Mouse (Mus musculus): ENCODE measurements around the gene Hsd17b2. TPM values are rescaled to one million over a fixed set of nuclear protein-coding genes. Genes with fewer than 3 reads are reported as not detected.

Hsd17b2 gene
- polyA plus RNA-seq, 1 experiment from 2014 or later: not detected

- no peak for ATAC-seq (ENCODE audit: low FRiP score)
- peak; percentile 52 for DNase-seq (ENCODE audit: low spot score)
- H3K9ac ChIP-seq (ENCODE audit: low read depth, low read length): no peak overlapping the region
- H3K36me3 ChIP-seq (ENCODE audit: control insufficient read depth, insufficient read depth, low read length): no peaks in the 10 kb centered on the region
- H3K27me3 ChIP-seq (ENCODE audit: control insufficient read depth, insufficient read depth, low read length): no peaks in the 10 kb centered on the region
- WGBS: 67% methylated on average over 2 of the region's 2 CpGs
- H3K9me3 ChIP-seq (ENCODE audit: control insufficient read depth, low read length): no peaks in the 10 kb centered on the region
- no peaks in the 10 kb centered on the region for H3K4me1 ChIP-seq (replicated peaks; ENCODE audit: control insufficient read depth, insufficient read depth, low read length)
- H3K4me3 ChIP-seq (ENCODE audit: low read depth, low read length): no peak overlapping the region
- H3K4me2 ChIP-seq (replicated peaks; ENCODE audit: low read depth, low read length): no peak overlapping the region
- H3K27ac ChIP-seq (ENCODE audit: low read depth, low read length): no peak overlapping the region
Observed at GRCm38 (mm10) chr8:117772126-117772525, 70.4 kb downstream of the Hsd17b2 start.

GRCm38 (mm10) chr8:117772597-117772996, 70.9 kb downstream of the Hsd17b2 start:
- Histone ChIP-seq H3K4me1 (replicated peaks; ENCODE audit: control insufficient read depth, insufficient read depth, low read length) (no peaks in the 10 kb centered on the region), H3K27me3 (ENCODE audit: control insufficient read depth, insufficient read depth, low read length) (no peaks in the 10 kb centered on the region), H3K4me3 (ENCODE audit: low read depth, low read length) (no peak overlapping the region), H3K36me3 (ENCODE audit: control insufficient read depth, insufficient read depth, low read length) (no peaks in the 10 kb centered on the region), H3K9me3 (ENCODE audit: control insufficient read depth, low read length) (no peaks in the 10 kb centered on the region), H3K27ac (ENCODE audit: low read depth, low read length) (no peak overlapping the region), H3K4me2 (replicated peaks; ENCODE audit: low read depth, low read length) (no peak overlapping the region), H3K9ac (ENCODE audit: low read depth, low read length) (no peak overlapping the region)
- WGBS: 62% methylated on average over 2 of the region's 2 CpGs
- DNase-seq (ENCODE audit: low spot score) (no peak), ATAC-seq (ENCODE audit: low FRiP score) (no peak)

- H3K4me1 ChIP-seq (replicated peaks; ENCODE audit: control insufficient read depth, insufficient read depth, low read length): no peaks in the 10 kb centered on the region
- H3K9me3 ChIP-seq (ENCODE audit: control insufficient read depth, low read length): no peaks in the 10 kb centered on the region
- H3K36me3 ChIP-seq (ENCODE audit: control insufficient read depth, insufficient read depth, low read length): no peaks in the 10 kb centered on the region
- no peak overlapping the region for H3K4me2 ChIP-seq (replicated peaks; ENCODE audit: low read depth, low read length)
- no peak for DNase-seq (ENCODE audit: low spot score)
- ATAC-seq (ENCODE audit: low FRiP score): no peak
- H3K27me3 ChIP-seq (ENCODE audit: control insufficient read depth, insufficient read depth, low read length): no peaks in the 10 kb centered on the region
- no peak overlapping the region for H3K27ac ChIP-seq (ENCODE audit: low read depth, low read length)
- 38% methylated on average over 10 of the region's 10 CpGs for WGBS
- no peak overlapping the region for H3K4me3 ChIP-seq (ENCODE audit: low read depth, low read length)
- no peak overlapping the region for H3K9ac ChIP-seq (ENCODE audit: low read depth, low read length)
Observed at GRCm38 (mm10) chr8:117775626-117776025, 73.9 kb downstream of the Hsd17b2 start.

- WGBS: 88% methylated on average over 10 of the region's 10 CpGs
- no peaks in the 10 kb centered on the region for H3K4me1 ChIP-seq (replicated peaks; ENCODE audit: control insufficient read depth, insufficient read depth, low read length)
- ATAC-seq (ENCODE audit: low FRiP score) (no peak), DNase-seq (ENCODE audit: low spot score) (no peak)
- no peak overlapping the region for H3K9ac ChIP-seq (ENCODE audit: low read depth, low read length)
- no peak overlapping the region for H3K4me3 ChIP-seq (ENCODE audit: low read depth, low read length)
- H3K9me3 ChIP-seq (ENCODE audit: control insufficient read depth, low read length): no peaks in the 10 kb centered on the region
- H3K4me2 ChIP-seq (replicated peaks; ENCODE audit: low read depth, low read length): no peak overlapping the region
- no peak overlapping the region for H3K27ac ChIP-seq (ENCODE audit: low read depth, low read length)
- H3K27me3 ChIP-seq (ENCODE audit: control insufficient read depth, insufficient read depth, low read length): no peaks in the 10 kb centered on the region
- H3K36me3 ChIP-seq (ENCODE audit: control insufficient read depth, insufficient read depth, low read length): no peaks in the 10 kb centered on the region
Observed at GRCm38 (mm10) chr8:117776075-117776474, 74.4 kb downstream of the Hsd17b2 start.

- DNase-seq (ENCODE audit: low spot score): no peak
- H3K36me3 ChIP-seq (ENCODE audit: control insufficient read depth, insufficient read depth, low read length): no peaks in the 10 kb centered on the region
- H3K9me3 ChIP-seq (ENCODE audit: control insufficient read depth, low read length): no peaks in the 10 kb centered on the region
- 82% methylated on average over 11 of the region's 11 CpGs for WGBS
- ATAC-seq (ENCODE audit: low FRiP score): no peak
- H3K27me3 ChIP-seq (ENCODE audit: control insufficient read depth, insufficient read depth, low read length): no peaks in the 10 kb centered on the region
- no peak overlapping the region for H3K27ac ChIP-seq (ENCODE audit: low read depth, low read length)
- no peak overlapping the region for H3K9ac ChIP-seq (ENCODE audit: low read depth, low read length)
- H3K4me2 ChIP-seq (replicated peaks; ENCODE audit: low read depth, low read length): no peak overlapping the region
- H3K4me3 ChIP-seq (ENCODE audit: low read depth, low read length): no peak overlapping the region
- no peaks in the 10 kb centered on the region for H3K4me1 ChIP-seq (replicated peaks; ENCODE audit: control insufficient read depth, insufficient read depth, low read length)
Observed at GRCm38 (mm10) chr8:117778531-117779322, 77.0 kb downstream of the Hsd17b2 start.

DNA sequence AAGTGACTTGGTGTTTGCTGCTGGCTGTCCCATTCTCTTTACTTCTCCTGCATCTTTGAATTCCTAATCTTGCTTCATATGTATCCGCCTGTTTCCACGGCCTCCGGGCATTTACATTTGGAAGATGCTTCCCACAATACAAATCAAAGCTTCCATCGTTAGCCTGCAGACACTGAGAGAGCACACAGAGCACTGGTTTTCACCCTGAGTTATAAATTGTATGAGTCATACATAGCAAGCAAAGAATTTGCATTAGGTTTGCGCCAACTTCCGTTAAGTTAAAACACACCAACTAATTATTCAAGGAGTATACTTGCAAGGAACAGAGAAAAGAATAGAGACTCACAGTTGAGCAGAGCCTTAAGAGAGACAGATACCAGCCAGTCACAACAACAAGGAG, 77.6 kb downstream of the Hsd17b2 start:
- WGBS: 88% methylated on average over 6 of the region's 6 CpGs
- DNase-seq (ENCODE audit: low spot score): no peak

GRCm38 (mm10) chr8:117781375-117782129, 79.8 kb downstream of the Hsd17b2 start:
- WGBS: 74% methylated on average over 6 of the region's 6 CpGs
- Histone ChIP-seq H3K4me2 (replicated peaks; ENCODE audit: low read depth, low read length) (no peak overlapping the region), H3K4me1 (replicated peaks; ENCODE audit: control insufficient read depth, insufficient read depth, low read length) (no peaks in the 10 kb centered on the region), H3K36me3 (ENCODE audit: control insufficient read depth, insufficient read depth, low read length) (no peaks in the 10 kb centered on the region), H3K9ac (ENCODE audit: low read depth, low read length) (no peak overlapping the region), H3K27ac (ENCODE audit: low read depth, low read length) (no peak overlapping the region), H3K9me3 (ENCODE audit: control insufficient read depth, low read length) (no peaks in the 10 kb centered on the region), H3K27me3 (ENCODE audit: control insufficient read depth, insufficient read depth, low read length) (no peaks in the 10 kb centered on the region), H3K4me3 (ENCODE audit: low read depth, low read length) (no peak overlapping the region)
- DNase-seq (ENCODE audit: low spot score) (no peak), ATAC-seq (ENCODE audit: low FRiP score) (no peak)

More for the DNA sequence above, 77.6 kb downstream of the Hsd17b2 start:
- Histone ChIP-seq H3K36me3 (ENCODE audit: control insufficient read depth, insufficient read depth, low read length) (no peaks in the 10 kb centered on the region), H3K27me3 (ENCODE audit: control insufficient read depth, insufficient read depth, low read length) (no peaks in the 10 kb centered on the region), H3K9ac (ENCODE audit: low read depth, low read length) (no peak overlapping the region), H3K4me1 (replicated peaks; ENCODE audit: control insufficient read depth, insufficient read depth, low read length) (no peaks in the 10 kb centered on the region), H3K27ac (ENCODE audit: low read depth, low read length) (no peak overlapping the region), H3K4me2 (replicated peaks; ENCODE audit: low read depth, low read length) (no peak overlapping the region), H3K4me3 (ENCODE audit: low read depth, low read length) (no peak overlapping the region), H3K9me3 (ENCODE audit: control insufficient read depth, low read length) (no peaks in the 10 kb centered on the region)
- ATAC-seq (ENCODE audit: low FRiP score): no peak

GRCm38 (mm10) chr8:117783021-117783420, 81.3 kb downstream of the Hsd17b2 start:
- H3K4me2 ChIP-seq (replicated peaks; ENCODE audit: low read depth, low read length): no peak overlapping the region
- no peak for DNase-seq (ENCODE audit: low spot score)
- no peaks in the 10 kb centered on the region for H3K4me1 ChIP-seq (replicated peaks; ENCODE audit: control insufficient read depth, insufficient read depth, low read length)
- no peak for ATAC-seq (ENCODE audit: low FRiP score)
- H3K9ac ChIP-seq (ENCODE audit: low read depth, low read length): no peak overlapping the region
- H3K36me3 ChIP-seq (ENCODE audit: control insufficient read depth, insufficient read depth, low read length): no peaks in the 10 kb centered on the region
- no peaks in the 10 kb centered on the region for H3K27me3 ChIP-seq (ENCODE audit: control insufficient read depth, insufficient read depth, low read length)
- peaks cover 4% of the 10 kb centered on the region; the same call in 1 of the 2 replicates for H3K9me3 ChIP-seq (ENCODE audit: control insufficient read depth, low read length)
- no peak overlapping the region for H3K4me3 ChIP-seq (ENCODE audit: low read depth, low read length)
- H3K27ac ChIP-seq (ENCODE audit: low read depth, low read length): no peak overlapping the region
- 95% methylated on average over 7 of the region's 7 CpGs for WGBS

All from hindbrain, embryonic 11.5 days (tissue).